Mouse (Mus musculus): ENCODE data around the gene Hist1h2ai.

GRCm38 (mm10) chr13:21714725-21715124 lies 1.5 kb upstream of the Hist1h2ai start:
- TF ChIP-seq CTCF (IDR thresholded peaks at IDR 0.05; ENCODE audit: low read depth, low read length) = peak; percentile 62
- TF ChIP-seq POLR2A (IDR thresholded peaks at IDR 0.05; ENCODE audit: extremely low read depth, insufficient read depth, low read length) = no peak
